Mouse (Mus musculus): ENCODE measurements around the gene St6galnac4.

DNA sequence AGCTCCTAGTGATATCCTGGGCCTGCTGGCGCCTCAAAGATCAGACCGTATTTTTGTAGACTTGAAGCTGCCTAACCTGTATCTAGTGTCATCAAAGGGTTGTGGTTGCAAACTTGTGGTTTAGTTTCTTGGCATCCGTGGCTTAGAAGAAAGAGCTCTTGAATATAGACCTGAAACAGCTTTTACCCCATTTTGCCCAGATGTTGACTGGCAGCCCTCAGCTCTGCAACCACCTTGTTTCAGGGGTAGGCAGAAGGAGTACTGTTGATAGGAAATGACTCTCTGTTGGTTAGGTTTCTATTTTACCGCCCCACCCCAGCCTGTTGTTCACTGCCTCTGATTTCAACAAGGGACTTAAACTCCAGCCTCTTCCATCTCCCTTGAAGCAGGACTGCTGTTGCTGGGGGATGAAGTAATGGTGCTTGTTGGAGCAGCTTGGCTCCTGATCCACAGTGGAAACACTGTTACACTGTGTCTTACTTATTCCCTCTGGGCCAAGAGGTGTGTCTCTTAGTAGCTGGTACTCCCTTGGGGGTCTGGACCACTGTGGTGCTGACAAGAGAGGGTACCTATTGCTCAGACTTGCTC lies 44.8 kb upstream of the St6galnac4 start:
- TF ChIP-seq GATA1 (IDR thresholded peaks at IDR 0.05; ENCODE audit: low read length) (no peak), TAL1 (IDR thresholded peaks at IDR 0.05; ENCODE audit: low read length) (no peak)

All from erythroblast, embryonic 14.5 days (primary cell).